Mouse (Mus musculus) forebrain, embryonic 15.5 days (tissue): Measurements from ENCODE around the gene Smoc2. TPM values are rescaled to one million over a fixed set of nuclear protein-coding genes. Genes with fewer than 3 reads are reported as not detected.

Experiments used
- polyA plus RNA-seq: library from polyadenylated mRNA; unstranded; fragments of >200 nt; fragmentation: Nextera tagmentation; extraction: Ambion mirVana; gene quantifications from 2 replicates; pipeline ENCODE4 v1.2.1, GENCODE M21; 2015

The Smoc2 gene
- polyA plus RNA-seq, 1 experiment from 2014 or later: 1.4 TPM

Other genes starting within 250 kb of the Smoc2 start
- gene Gm7358, start 220.0 kb upstream of the Smoc2 start, polyA plus RNA-seq: not detected in 2 replicates
- gene Dact2, start 75.2 kb upstream of the Smoc2 start, polyA plus RNA-seq: 0.57 and 1.1 TPM in 2 replicates